Mouse (Mus musculus): ENCODE data around the gene Phlpp1.

DNA sequence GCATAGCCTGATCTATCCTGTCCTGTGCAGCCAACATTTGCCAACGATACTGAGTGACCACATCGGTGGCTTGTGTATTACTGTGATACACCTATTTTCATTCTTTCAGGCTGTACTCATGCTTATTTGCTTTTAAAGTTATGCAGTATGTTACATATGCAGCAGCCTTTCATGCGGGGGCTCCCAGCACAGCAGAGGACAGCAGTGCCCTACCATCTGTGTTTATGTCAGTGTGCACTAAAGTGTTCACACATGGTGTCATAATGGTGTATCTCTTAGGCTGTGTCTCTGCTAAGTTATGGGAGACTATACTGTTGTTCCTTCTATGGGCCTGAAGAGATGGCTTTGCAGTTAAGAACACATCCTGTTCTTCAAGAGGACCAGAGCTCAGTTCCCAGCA is 45.0 kb upstream of the Phlpp1 start:
- TF ChIP-seq CTCF (IDR thresholded peaks at IDR 0.05; ENCODE audit: low read depth, low read length) (no peak), POLR2A (IDR thresholded peaks at IDR 0.05; ENCODE audit: extremely low read depth, insufficient read depth, low read length) (no peak)

All from liver, adult 2 months (tissue).